Mouse (Mus musculus): ENCODE data around the gene Tmem131l.
"Not testable (repeated sequence)": the region's sequence is repeated elsewhere in the genome, so short reads cannot be mapped to it uniquely, and the experiment has no call there.

Gene Tmem131l

GRCm38 (mm10) chr3:83941921-83942320, 98.1 kb downstream of the Tmem131l start:
- ATAC-seq (ENCODE audit: insufficient number of reproducible peaks, low FRiP score, low TSS enrichment): no peak

- no peak for ATAC-seq (ENCODE audit: insufficient number of reproducible peaks, low FRiP score, low TSS enrichment)
Measured at GRCm38 (mm10) chr3:83938871-83939270, 101.1 kb downstream of the Tmem131l start.

- no peak for ATAC-seq (ENCODE audit: insufficient number of reproducible peaks, low FRiP score, low TSS enrichment)
Measured at GRCm38 (mm10) chr3:83934514-83934913, 105.5 kb downstream of the Tmem131l start.

DNA sequence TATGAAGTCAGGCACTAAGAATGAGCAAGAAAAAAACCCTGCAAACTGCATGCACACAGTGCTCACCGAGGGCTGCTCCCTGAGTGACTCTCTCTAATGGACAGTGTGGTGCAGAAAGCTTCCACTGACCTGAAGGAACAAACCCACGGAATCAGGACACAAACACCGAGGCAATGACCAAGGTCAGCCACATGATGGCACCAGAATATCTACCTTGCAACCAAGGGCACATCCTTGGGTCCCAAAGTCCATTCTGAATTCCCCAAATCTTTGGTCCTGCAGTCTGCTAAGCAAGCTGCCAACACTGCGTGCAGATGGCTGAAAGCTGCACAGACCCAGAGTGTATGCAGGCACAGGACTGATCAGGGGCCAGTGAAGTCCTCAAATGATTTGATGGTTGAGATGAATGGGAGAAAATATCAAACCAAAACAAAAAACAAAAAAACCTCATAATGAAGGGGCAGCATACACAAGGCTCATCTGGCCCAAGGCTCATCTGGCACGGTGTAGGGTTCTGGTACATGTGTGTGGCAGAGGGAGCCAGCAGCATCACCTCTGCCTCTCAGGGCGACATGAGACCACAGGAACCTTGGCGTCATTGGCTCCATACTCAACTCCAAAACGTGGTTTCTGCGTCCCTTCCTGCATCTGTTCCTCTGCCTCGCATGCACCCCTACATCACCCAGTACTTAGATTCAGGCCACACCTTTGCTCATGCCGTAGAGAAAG, 124.0 kb downstream of the Tmem131l start:
- ATAC-seq (ENCODE audit: insufficient number of reproducible peaks, low FRiP score, low TSS enrichment): peak; percentile 67

GRCm38 (mm10) chr3:83915102-83915501, 124.9 kb downstream of the Tmem131l start:
- no peak for ATAC-seq (ENCODE audit: insufficient number of reproducible peaks, low FRiP score, low TSS enrichment)

GRCm38 (mm10) chr3:83910707-83911106, 129.3 kb downstream of the Tmem131l start:
- ATAC-seq (ENCODE audit: insufficient number of reproducible peaks, low FRiP score, low TSS enrichment): no peak

DNA sequence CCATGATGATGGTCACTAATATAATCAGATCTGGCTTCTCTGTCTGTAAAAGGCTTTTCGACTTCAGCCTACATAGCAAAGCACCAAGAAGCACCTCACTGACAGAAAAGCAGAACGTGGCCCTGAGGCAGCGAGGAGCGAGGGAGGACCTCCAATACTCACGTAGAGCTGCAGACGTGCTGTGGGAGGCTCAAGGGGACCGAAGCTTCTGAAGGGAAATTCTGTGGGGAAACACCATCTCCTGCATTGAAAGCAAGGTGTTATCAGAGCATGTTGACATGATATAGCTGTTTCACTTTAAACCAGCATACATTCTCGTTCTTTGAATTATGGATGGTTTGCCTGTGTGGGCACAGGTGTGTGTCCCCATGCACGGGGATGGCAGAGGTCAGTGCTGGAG, 133.8 kb downstream of the Tmem131l start:
- ATAC-seq (ENCODE audit: insufficient number of reproducible peaks, low FRiP score, low TSS enrichment): no peak

DNA sequence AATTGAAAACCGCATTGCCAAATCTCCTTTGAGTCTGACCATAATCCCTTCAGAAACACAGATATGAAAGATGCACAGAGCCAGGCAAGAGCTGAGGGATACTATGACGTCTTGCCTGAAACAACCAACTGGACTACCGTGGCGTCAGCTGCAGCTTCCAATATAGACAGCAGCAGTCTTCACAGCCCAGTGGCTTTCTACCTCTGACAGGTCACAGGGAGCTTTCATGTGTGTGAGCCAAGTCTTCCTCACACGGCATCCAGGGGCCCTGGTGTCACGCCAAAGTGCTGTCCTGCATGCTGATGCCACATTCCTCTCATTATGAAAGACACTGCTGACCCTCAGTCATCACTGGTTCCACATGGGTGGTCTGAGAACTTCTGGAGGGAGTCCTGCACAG, 134.8 kb downstream of the Tmem131l start:
- no peak for ATAC-seq (ENCODE audit: insufficient number of reproducible peaks, low FRiP score, low TSS enrichment)

DNA sequence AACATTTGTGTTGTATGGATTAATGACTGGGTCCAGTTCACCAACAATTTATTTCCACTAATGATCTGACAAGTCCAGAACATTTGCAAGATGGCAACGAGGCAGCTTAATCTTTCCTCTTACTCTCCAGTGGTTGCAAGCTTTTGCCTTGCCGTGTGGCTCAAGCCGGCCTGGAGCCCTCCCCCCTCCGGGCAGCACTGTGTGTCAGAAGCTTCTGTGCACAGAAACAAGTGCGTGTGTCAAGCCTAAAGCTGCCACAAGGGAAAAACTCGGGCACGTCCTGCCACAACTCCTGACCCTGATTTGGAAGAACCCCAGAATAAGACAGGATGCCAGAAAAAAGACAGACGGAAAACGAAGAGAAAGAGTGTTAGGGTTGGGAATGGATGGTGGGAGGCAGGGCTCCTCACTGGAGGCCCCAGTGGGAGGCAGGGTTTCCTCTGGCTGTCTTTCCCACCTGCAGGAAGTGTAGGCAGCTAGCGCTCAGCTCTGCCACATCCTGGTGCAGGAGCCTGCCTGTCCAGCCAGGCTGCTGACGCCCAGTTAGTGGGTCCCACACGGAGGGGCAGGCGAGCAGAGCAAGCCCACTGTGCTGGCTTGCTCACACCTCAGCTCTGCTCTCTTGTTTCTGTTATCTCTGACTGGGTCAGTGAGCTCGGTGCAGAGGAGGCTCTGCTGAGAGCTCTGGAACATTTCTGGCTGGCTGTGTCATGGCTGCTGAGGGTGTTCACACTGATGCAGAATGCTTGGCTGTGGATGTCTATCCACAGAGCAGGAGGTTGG, 135.6 kb downstream of the Tmem131l start:
- ATAC-seq (ENCODE audit: insufficient number of reproducible peaks, low FRiP score, low TSS enrichment): no peak

GRCm38 (mm10) chr3:83902943-83903342, 137.0 kb downstream of the Tmem131l start:
- ATAC-seq (ENCODE audit: insufficient number of reproducible peaks, low FRiP score, low TSS enrichment): no peak

DNA sequence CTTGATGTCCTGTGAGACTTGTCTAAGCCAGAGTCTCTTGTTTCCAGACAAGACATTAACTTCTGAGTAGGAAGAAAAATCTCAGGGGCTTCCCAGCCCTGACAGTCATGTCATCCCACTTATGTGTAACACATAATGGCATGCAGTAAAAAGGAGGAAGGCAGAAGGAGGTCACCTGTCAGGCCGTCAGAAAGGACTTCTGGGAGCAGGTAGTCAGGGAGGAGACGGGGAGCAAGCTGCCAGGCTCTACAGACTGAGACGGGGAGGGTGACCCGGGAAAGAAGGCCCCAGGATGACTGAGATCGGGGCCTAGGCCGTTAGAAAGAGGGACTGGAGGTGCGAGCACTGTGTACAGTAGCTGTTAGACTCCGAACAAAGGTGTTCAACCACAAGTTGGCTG, 137.5 kb downstream of the Tmem131l start:
- no peak for ATAC-seq (ENCODE audit: insufficient number of reproducible peaks, low FRiP score, low TSS enrichment)

GRCm38 (mm10) chr3:83900756-83901373, 139.1 kb downstream of the Tmem131l start:
- ATAC-seq (ENCODE audit: insufficient number of reproducible peaks, low FRiP score, low TSS enrichment): no peak

- no peak for ATAC-seq (ENCODE audit: insufficient number of reproducible peaks, low FRiP score, low TSS enrichment)
Measured at GRCm38 (mm10) chr3:83899556-83899955, 140.4 kb downstream of the Tmem131l start.

- ATAC-seq (ENCODE audit: insufficient number of reproducible peaks, low FRiP score, low TSS enrichment): no peak
Measured at GRCm38 (mm10) chr3:83898246-83898645, 141.7 kb downstream of the Tmem131l start.

DNA sequence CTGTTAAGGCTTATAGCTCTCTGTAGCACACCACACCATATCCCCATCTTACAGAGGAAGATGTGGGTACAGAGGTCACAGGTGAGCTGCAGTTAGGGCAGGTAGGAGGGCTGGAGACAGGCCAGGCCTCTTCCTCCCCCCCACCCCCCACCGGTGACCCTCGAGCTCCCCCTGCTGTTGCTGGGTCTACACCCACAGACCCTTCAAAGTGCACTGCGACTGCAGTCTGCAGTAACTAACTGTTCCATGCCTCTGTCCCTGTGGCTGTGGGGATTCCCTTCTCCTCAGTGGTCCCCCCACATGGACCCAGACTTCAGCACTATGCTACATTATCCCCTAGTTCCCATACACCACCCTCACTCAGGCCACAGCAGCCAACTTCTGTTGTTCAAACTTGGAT, 144.2 kb downstream of the Tmem131l start:
- ATAC-seq (ENCODE audit: insufficient number of reproducible peaks, low FRiP score, low TSS enrichment): no peak

GRCm38 (mm10) chr3:83895111-83895510, 144.9 kb downstream of the Tmem131l start:
- no peak for ATAC-seq (ENCODE audit: insufficient number of reproducible peaks, low FRiP score, low TSS enrichment)

GRCm38 (mm10) chr3:83885163-83885562, 154.8 kb downstream of the Tmem131l start:
- no peak for ATAC-seq (ENCODE audit: insufficient number of reproducible peaks, low FRiP score, low TSS enrichment)

- ATAC-seq (ENCODE audit: insufficient number of reproducible peaks, low FRiP score, low TSS enrichment): not testable (repeated sequence)
Measured at GRCm38 (mm10) chr3:83879261-83880050, 160.5 kb downstream of the Tmem131l start.

DNA sequence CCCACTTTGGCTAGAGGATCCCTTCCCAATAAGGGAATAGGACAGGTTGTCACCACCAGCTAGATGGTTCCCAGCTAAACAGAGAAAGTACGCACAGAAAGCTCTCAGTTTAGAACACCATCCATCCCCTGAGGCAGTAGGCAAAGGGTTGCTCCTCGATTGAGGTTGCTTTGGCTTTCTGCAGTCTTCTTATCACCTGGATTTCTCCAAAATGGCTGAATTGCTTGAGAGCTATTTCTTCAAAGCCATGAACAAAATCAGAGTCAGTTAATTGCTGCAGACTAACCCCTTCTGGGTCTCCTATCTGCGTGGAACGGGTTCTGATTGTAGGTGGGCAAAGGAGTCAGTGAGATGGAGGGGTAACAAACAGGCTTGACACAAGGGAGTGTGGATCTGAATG, 161.2 kb downstream of the Tmem131l start:
- no peak for ATAC-seq (ENCODE audit: insufficient number of reproducible peaks, low FRiP score, low TSS enrichment)

DNA sequence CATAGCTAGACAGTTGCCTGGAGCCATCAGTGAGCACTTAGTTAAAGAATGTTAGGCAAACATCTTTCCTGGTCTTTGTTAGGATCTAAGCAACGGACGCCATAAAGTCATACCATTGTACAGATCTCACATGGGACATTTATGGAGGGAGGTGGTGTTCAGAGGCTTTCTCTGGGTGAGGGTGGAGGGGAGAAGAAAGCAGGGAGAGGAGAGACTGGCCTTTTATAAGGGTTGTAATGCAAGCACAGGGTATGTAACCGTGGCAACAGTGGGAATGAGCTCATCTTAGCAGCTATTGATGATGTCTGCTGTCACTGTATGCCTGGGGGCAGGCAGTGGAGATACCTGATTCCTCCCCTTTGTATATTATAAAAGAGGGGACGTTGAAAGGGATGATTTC, 163.7 kb downstream of the Tmem131l start:
- ATAC-seq (ENCODE audit: insufficient number of reproducible peaks, low FRiP score, low TSS enrichment): no peak

- not testable (repeated sequence) for ATAC-seq (ENCODE audit: insufficient number of reproducible peaks, low FRiP score, low TSS enrichment)
Measured at GRCm38 (mm10) chr3:83875078-83875477, 164.9 kb downstream of the Tmem131l start.
